ENCODE assay signal across 30 mouse cellular contexts in the genomic region with DNA sequence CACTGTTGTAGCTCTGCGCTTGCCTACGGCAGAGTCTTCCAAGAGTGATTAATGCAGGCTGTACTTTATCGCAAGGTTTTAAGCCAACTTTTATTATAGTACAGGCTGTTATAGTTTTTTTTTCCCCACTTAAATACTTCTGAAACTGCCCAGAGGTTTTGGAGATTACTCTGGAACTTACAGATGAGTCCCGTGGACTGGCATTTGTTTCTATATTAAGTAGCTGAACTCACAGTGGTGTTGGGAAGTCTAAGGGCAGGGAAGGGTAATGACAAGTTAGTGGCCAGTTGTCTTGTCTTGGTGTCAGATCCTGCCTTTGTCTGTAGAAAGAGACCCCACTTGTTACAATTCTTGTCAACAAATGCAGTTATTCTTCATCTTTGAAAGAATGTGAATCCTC.
DNase-seq lines count a peak whose midpoint lies in the region; ATAC-seq and TF ChIP-seq lines count a peak whose summit lies in the region.
"Had no signal": no experiment of that assay in that cellular context is flagged by ENCODE, and none has a peak within 500 bp of the region (broad histone marks: within the 10 kb centered on the region; RNA-seq: fewer than 3 reads in every experiment).

No protein-coding gene starts in this region.

- H3K4me2 ChIP-seq in heart, embryonic 12.5 days = peak overlapping the region; percentile 50; the same call in 1 of the 2 replicates
- peak overlapping the region; percentile 48 for H3K4me2 ChIP-seq in heart, embryonic 14.5 days (ENCODE audit: low read length)
- H3K4me2 ChIP-seq: kidney, embryonic 15.5 days; limb, embryonic 15.5 days; liver, embryonic 13.5 days; midbrain, embryonic 15.5 days; stomach, embryonic 15.5 days had no signal

- intact Hi-C loops in heart, adult 2 months (cut with DNase I) = no loop called here
- intact Hi-C loops in left cerebral cortex, postnatal 14 days (cut with DNase I) = no loop called here

- peak overlapping the region; percentile 35 for H3K4me3 ChIP-seq in heart, adult 2 months
- no peak overlapping the region for H3K4me3 ChIP-seq in heart, embryonic 10.5 days
- H3K4me3 ChIP-seq in heart, embryonic 12.5 days = no peak overlapping the region
- 0 out of 4 replicates have a peak overlapping the region, but pooled peaks of 1 of the 2 experiments have one; percentile 6 for H3K4me3 ChIP-seq in heart, embryonic 14.5 days (ENCODE audit: control insufficient read depth in 1 of 2, insufficient read depth in 1 of 2, low read depth in 1 of 2, low read length in 2 of 2)
- H3K4me3 ChIP-seq: erythroblast, embryonic 14.5 days; hindbrain, embryonic 10.5 days; kidney, embryonic 15.5 days; limb, embryonic 15.5 days; liver, embryonic 13.5 days; midbrain, embryonic 10.5 days; midbrain, embryonic 15.5 days; stomach, embryonic 15.5 days had no signal

- H3K36me3 ChIP-seq in heart, adult 2 months (ENCODE audit: control insufficient read depth, insufficient read depth, low read length) = no peaks in the 10 kb centered on the region
- no peaks in the 10 kb centered on the region for H3K36me3 ChIP-seq in heart, embryonic 10.5 days
- no peaks in the 10 kb centered on the region for H3K36me3 ChIP-seq in heart, embryonic 12.5 days
- no peaks in the 10 kb centered on the region for H3K36me3 ChIP-seq in heart, embryonic 14.5 days (ENCODE audit: control insufficient read depth, insufficient read depth, low read length)
- H3K36me3 ChIP-seq: hindbrain, embryonic 10.5 days; kidney, embryonic 15.5 days; limb, embryonic 15.5 days; liver, embryonic 13.5 days; midbrain, embryonic 10.5 days; midbrain, embryonic 15.5 days; stomach, embryonic 15.5 days had no signal

- no peaks in the 10 kb centered on the region for H3K9me3 ChIP-seq in heart, embryonic 10.5 days
- 0 out of 2 replicates have a peak, but pooled peaks cover 5% of the 10 kb centered on the region for H3K9me3 ChIP-seq in heart, embryonic 12.5 days (replicated peaks)
- H3K9me3 ChIP-seq in heart, embryonic 14.5 days (ENCODE audit: control insufficient read depth, low read length) = no peaks in the 10 kb centered on the region
- H3K9me3 ChIP-seq: hindbrain, embryonic 10.5 days; kidney, embryonic 15.5 days; limb, embryonic 15.5 days; liver, embryonic 13.5 days; midbrain, embryonic 10.5 days; midbrain, embryonic 15.5 days; stomach, embryonic 15.5 days had no signal

- TF ChIP-seq EP300 in heart, adult 2 months (IDR thresholded peaks at IDR 0.05; ENCODE audit: insufficient read depth, low read depth, low read length) = no peak

- peak overlapping the region; percentile 87 for H3K27ac ChIP-seq in heart, adult 2 months
- no peak overlapping the region for H3K27ac ChIP-seq in heart, embryonic 10.5 days
- H3K27ac ChIP-seq in heart, embryonic 12.5 days (ENCODE audit: poor library complexity, severe bottlenecking) = peak overlapping the region; percentile 71
- H3K27ac ChIP-seq in heart, embryonic 14.5 days (replicated peaks in 1 of 2; ENCODE audit: control insufficient read depth in 1 of 2, insufficient read depth in 1 of 2, low read depth in 2 of 2, low read length in 2 of 2) = peak overlapping the region; percentile 54 to 67
- H3K27ac ChIP-seq: hindbrain, embryonic 10.5 days; kidney, embryonic 15.5 days; limb, embryonic 15.5 days; liver, embryonic 13.5 days; midbrain, embryonic 10.5 days; midbrain, embryonic 15.5 days; stomach, embryonic 15.5 days had no signal

- DNase-seq in heart, adult 2 months = peak in 1 of 2 experiments; percentile 20
- DNase-seq in heart, embryonic 10.5 days (ENCODE audit: low spot score) = no peak
- DNase-seq in heart, postnatal 4 days = peak; percentile 17
- no peak for DNase-seq in left cerebral cortex, postnatal 14 days (ENCODE audit: low spot score in 2 of 2)
- DNase-seq: adrenal gland, adult 2 months; adrenal gland, postnatal 36 days; B cell, adult 2 months; cerebellum, adult 18-20 months; cerebellum, postnatal 10 days; kidney, adult 18-20 months; kidney, postnatal 25 days; liver, embryonic 13.5 days; lung, adult 18-20 months; lung, postnatal 14 days; right cerebral cortex, postnatal 25 days; thymus, adult 18-20 months; thymus, postnatal 25 days had no signal

- H3K9ac ChIP-seq in heart, adult 2 months (ENCODE audit: low read depth, low read length) = peak overlapping the region; percentile 66
- H3K9ac ChIP-seq in heart, embryonic 12.5 days = no peak overlapping the region
- H3K9ac ChIP-seq in heart, embryonic 14.5 days (ENCODE audit: low read length) = peak overlapping the region; percentile 12
- H3K9ac ChIP-seq: kidney, embryonic 15.5 days; limb, embryonic 15.5 days; liver, embryonic 13.5 days; midbrain, embryonic 15.5 days; stomach, embryonic 15.5 days had no signal

- ATAC-seq in heart, embryonic 12.5 days (ENCODE audit: insufficient number of reproducible peaks, low FRiP score) = no peak
- no peak for ATAC-seq in heart, embryonic 14.5 days (ENCODE audit: insufficient number of reproducible peaks, insufficient read depth, low FRiP score, low read depth)
- no peak for ATAC-seq in CD4-positive, CD25-positive, alpha-beta regulatory T cell, adult 4 months
- ATAC-seq: activated CD4-positive, CD25-positive, alpha-beta regulatory T cell, adult 4 months; hindbrain, embryonic 16.5 days; midbrain, embryonic 15.5 days had no signal

- WGBS in heart, adult 2 months = 47% methylated on average over 4 of the region's 4 CpGs
- WGBS in heart, embryonic 10.5 days = 70% methylated on average over 4 of the region's 4 CpGs
- WGBS in heart, embryonic 12.5 days = 60% methylated on average over 4 of the region's 4 CpGs
- WGBS in heart, embryonic 14.5 days = 29% methylated on average over 4 of the region's 4 CpGs

- TF ChIP-seq POLR2A in heart, adult 2 months (IDR thresholded peaks at IDR 0.05; ENCODE audit: insufficient read depth, low read depth, low read length) = no peak

- TF ChIP-seq CTCF in heart, adult 2 months (IDR thresholded peaks at IDR 0.05) = no peak

- H3K4me1 ChIP-seq in heart, adult 2 months (ENCODE audit: control insufficient read depth, insufficient read depth, low read length) = no peaks in the 10 kb centered on the region; the same call in 1 of the 2 replicates
- no peaks in the 10 kb centered on the region for H3K4me1 ChIP-seq in heart, embryonic 10.5 days
- H3K4me1 ChIP-seq in heart, embryonic 12.5 days (replicated peaks) = no peaks in the 10 kb centered on the region
- peaks cover 0 to 6% of the 10 kb centered on the region in 2 experiments; a peak in 2 of 4 replicates for H3K4me1 ChIP-seq in heart, embryonic 14.5 days (ENCODE audit: control insufficient read depth in 2 of 2, insufficient read depth in 2 of 2, low read length in 2 of 2)
- H3K4me1 ChIP-seq: hindbrain, embryonic 10.5 days; kidney, embryonic 15.5 days; limb, embryonic 15.5 days; liver, embryonic 13.5 days; midbrain, embryonic 10.5 days; midbrain, embryonic 15.5 days; stomach, embryonic 15.5 days had no signal

- H3K27me3 ChIP-seq in heart, adult 2 months (ENCODE audit: control insufficient read depth, insufficient read depth, low read length) = no peaks in the 10 kb centered on the region
- H3K27me3 ChIP-seq in heart, embryonic 10.5 days (ENCODE audit: insufficient read depth, poor library complexity, severe bottlenecking) = no peaks in the 10 kb centered on the region
- no peaks in the 10 kb centered on the region for H3K27me3 ChIP-seq in heart, embryonic 12.5 days (replicated peaks)
- H3K27me3 ChIP-seq in heart, embryonic 14.5 days (ENCODE audit: control insufficient read depth, insufficient read depth, low read length) = no peaks in the 10 kb centered on the region
- H3K27me3 ChIP-seq: CH12.LX; kidney, embryonic 15.5 days; limb, embryonic 15.5 days; liver, embryonic 13.5 days; midbrain, embryonic 15.5 days; stomach, embryonic 15.5 days had no signal

- no peaks in the 10 kb centered on the region for H3K79me2 ChIP-seq in heart, adult 2 months (replicated peaks; ENCODE audit: control insufficient read depth, insufficient read depth, low read length)
